Mouse (Mus musculus) stomach, adult 2 months (tissue): ENCODE results near the gene Gprasp1. TPM values are rescaled to one million over a fixed set of nuclear protein-coding genes. Genes with fewer than 3 reads are reported as not detected.

ENCODE experiments used
- polyA plus RNA-seq: library from polyadenylated mRNA; depleted of rRNA; stranded (reverse); fragments of >200 nt; gene quantifications from 2 replicates; pipeline ENCODE4 v1.2.3, GENCODE M21; 2012; rRNA removed

Gprasp1 gene
- 2.7 and 5.9 TPM in 2 replicates for polyA plus RNA-seq

GRCm38 (mm10) chrX:135742304-135743055, at the start of gene Gprasp1, which contains the start of gene Armcx5:
Gprasp1 (plus strand) TSS chrX:135742733.
Armcx5 (plus strand) TSS chrX:135742733.

GRCm38 (mm10) chrX:135693633-135694032, 48.9 kb upstream of the Gprasp1 start, which contains the start of gene Tcp11x2:
Tcp11x2 (minus strand) TSS chrX:135693790.

DNA sequence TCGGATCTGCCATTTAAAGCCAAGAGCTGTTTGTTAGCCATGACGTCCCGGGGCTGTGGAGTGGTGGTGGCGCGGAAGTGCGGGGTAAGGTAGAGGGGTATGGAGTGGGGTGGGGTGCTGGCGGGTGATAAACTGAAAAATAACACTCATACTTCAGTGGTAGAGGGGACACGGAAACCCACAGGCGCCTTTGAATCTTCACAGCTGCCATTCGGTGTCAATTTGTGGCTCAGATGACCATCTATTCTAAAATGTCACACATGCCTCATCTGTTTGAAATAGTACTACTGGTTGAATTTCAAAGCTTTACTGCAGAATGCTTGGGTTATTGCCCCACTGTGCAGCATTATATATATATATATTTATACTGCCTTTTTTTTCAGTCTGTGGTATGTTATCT, 17.4 kb upstream of the Gprasp1 start, which contains the start of gene Tmsb15a:
Gene Tmsb15a (minus strand): TSS at position 101 of the 400 bp plus-strand sequence.

GRCm38 (mm10) chrX:135797212-135797644, 54.7 kb downstream of the Gprasp1 start, which contains the start of gene Bhlhb9:
Bhlhb9 (plus strand) TSS chrX:135797594.

DNA sequence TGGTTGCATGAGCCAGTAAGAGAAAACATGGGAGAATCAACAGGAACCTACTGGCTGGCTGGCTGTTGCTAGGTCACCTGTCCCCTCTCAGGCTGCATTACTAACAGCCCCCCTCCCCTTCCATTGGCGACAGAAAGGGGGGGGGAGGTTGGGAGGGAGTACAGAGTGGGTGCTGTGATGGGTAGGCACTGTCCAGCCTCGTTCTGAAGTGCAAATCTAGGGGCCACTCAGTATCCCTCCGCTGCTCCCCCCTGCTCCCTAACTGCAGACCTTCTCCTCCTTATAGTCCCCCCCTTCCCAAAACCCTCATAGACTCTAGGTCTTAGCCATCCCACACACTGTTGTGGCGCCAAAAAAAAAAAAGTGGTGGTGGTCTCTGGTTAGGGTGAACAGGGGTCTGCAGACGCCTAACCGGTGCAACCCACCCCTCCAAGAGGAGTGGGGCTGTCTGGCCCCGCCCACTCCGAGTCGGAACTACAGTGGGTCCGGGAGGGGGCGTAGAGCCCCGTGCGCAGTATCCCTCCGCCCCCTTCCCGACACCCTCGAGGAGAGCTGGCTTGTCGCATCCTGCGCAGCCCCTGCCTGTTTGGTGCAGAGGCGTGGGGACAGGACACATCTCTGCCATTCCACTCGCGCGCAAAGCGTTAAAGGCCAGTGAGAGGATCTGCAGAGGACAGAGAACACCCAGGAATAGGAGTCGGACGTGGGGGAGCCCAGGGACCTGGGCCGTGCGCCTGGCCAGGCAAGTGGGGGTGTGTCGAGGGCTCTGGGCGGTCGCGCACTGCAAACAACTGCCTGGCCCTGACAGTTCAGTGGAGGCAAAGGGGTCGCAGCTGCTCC, 96.2 kb downstream of the Gprasp1 start, which contains the start of gene Gprasp2:
Gene Gprasp2 (plus strand): TSS at position 514 of the 840 bp plus-strand sequence.

Other genes with a start within 250 kb of the Gprasp1 start
- not detected in 2 replicates for gene AV320801, start 248.1 kb upstream of the Gprasp1 start, polyA plus RNA-seq
- 0.04 TPM in 1 of 2 replicates, not detected in the other for gene Nxf7, start 144.0 kb upstream of the Gprasp1 start, polyA plus RNA-seq
- not detected in 2 replicates for gene Prame, start 115.0 kb upstream of the Gprasp1 start, polyA plus RNA-seq
- gene Tcp11x2, start 48.9 kb upstream of the Gprasp1 start, polyA plus RNA-seq = not detected in 2 replicates
- not detected in 2 replicates for gene Tmsb15a, start 17.5 kb upstream of the Gprasp1 start, polyA plus RNA-seq
- 0.09 and 0.19 TPM in 2 replicates for gene Armcx5, start within 50 bp of the Gprasp1 start, polyA plus RNA-seq
- gene Bhlhb9, start 54.9 kb downstream of the Gprasp1 start, polyA plus RNA-seq = 0.31 and 0.60 TPM in 2 replicates
- gene Gprasp2, start 96.3 kb downstream of the Gprasp1 start, polyA plus RNA-seq = 0.14 and 1.3 TPM in 2 replicates